Mouse (Mus musculus): ENCODE results near the gene Tln1.

GRCm38 (mm10) chr4:43519551-43519950, 42.9 kb downstream of the Tln1 start:
- TF ChIP-seq CTCF (IDR thresholded peaks at IDR 0.05; ENCODE audit: low read depth) (no peak), EP300 (IDR thresholded peaks at IDR 0.05; ENCODE audit: low read depth) (no peak)
